Mouse (Mus musculus) small intestine, adult 2 months (tissue): ENCODE results near the gene Tmem120a. TPM values are rescaled to one million over a fixed set of nuclear protein-coding genes. Genes with fewer than 3 reads are reported as not detected.
A peak's percentile ranks its signal among the peaks of the same experiment; 100 is the strongest.

ENCODE experiments used
- H3K27ac ChIP-seq: fragments of 200-500 bp; 2 replicates; pipeline ENCODE4 v1.5.1; 2012; ENCODE audit warnings: low read depth, low read length, control low read depth, inconsistent platforms; ENCODE audit not compliant: insufficient read depth
- H3K27me3 ChIP-seq: fragments of 200-500 bp; 2 replicates; pipeline ENCODE4 v1.6.1; 2012; ENCODE audit warnings: mild to moderate bottlenecking, moderate library complexity, low read length, inconsistent platforms; ENCODE audit not compliant: control insufficient read depth, insufficient read depth
- H3K36me3 ChIP-seq: fragments of 200-500 bp; 2 replicates; pipeline ENCODE4 v1.6.1; 2012; ENCODE audit warnings: mild to moderate bottlenecking, low read length, control low read depth, inconsistent platforms; ENCODE audit not compliant: control insufficient read depth, insufficient read depth
- H3K4me1 ChIP-seq: fragments of 200-500 bp; 2 replicates; pipeline ENCODE4 v1.6.1; 2012; ENCODE audit warnings: low read length, inconsistent platforms, mixed read lengths; ENCODE audit not compliant: control insufficient read depth, insufficient read depth, insufficient read length
- H3K4me3 ChIP-seq: fragments of 200-500 bp; 2 replicates; pipeline ENCODE4 v1.5.1; 2012; ENCODE audit warnings: low read depth, mild to moderate bottlenecking, control low read depth, inconsistent platforms, low read length, moderate library complexity
- CTCF ChIP-seq: fragments of 200-500 bp; IDR thresholded peaks from 2 replicates; pipeline ENCODE4 v1.5.1; 2012; ENCODE audit warnings: low read depth, mild to moderate bottlenecking, control low read depth, inconsistent platforms, low read length, moderate library complexity, mixed read lengths; ENCODE audit not compliant: insufficient replicate concordance, insufficient read length; ENCODE audit errors: extremely low read depth
- POLR2A ChIP-seq: fragments of 200-500 bp; IDR thresholded peaks from 2 replicates; pipeline ENCODE4 v1.6.1; 2012; ENCODE audit warnings: low read depth, mild to moderate bottlenecking, control low read depth, inconsistent platforms, low read length, moderate library complexity
- WGBS: fragments of 180-500 bp; shearing (Covaris S2); methylation state at CpG from one replicate; pipeline ENCODE4 v1.1.7; 2018; 5-methylcytosine and 5-hydroxymethylcytosine counted together
- polyA plus RNA-seq: library from polyadenylated mRNA; depleted of rRNA; stranded (reverse); fragments of >200 nt; gene quantifications from 2 replicates; pipeline ENCODE4 v1.2.3, GENCODE M21; 2012; rRNA removed

Gene Tmem120a
- 111 and 261 TPM in 2 replicates for polyA plus RNA-seq

GRCm38 (mm10) chr5:135743741-135744609 is at the start of gene Tmem120a:
TSS of gene Tmem120a (minus strand) at chr5:135744448.
- no peaks in the 10 kb centered on the region for H3K27me3 ChIP-seq
- peaks cover 15% of the 10 kb centered on the region; the same call in 1 of the 2 replicates for H3K4me1 ChIP-seq
- peak within 1 kb of the TSS; percentile 89 for H3K27ac ChIP-seq
- H3K36me3 ChIP-seq, result peaks cover 23% of the 10 kb centered on the region
- WGBS, result under 1% methylated on average over 60 of the region's 60 CpGs
- peak within 1 kb of the TSS; percentile 69 for H3K4me3 ChIP-seq
- TF ChIP-seq CTCF (no peak), POLR2A (no peak; the same call in none of the 2 replicates)

DNA sequence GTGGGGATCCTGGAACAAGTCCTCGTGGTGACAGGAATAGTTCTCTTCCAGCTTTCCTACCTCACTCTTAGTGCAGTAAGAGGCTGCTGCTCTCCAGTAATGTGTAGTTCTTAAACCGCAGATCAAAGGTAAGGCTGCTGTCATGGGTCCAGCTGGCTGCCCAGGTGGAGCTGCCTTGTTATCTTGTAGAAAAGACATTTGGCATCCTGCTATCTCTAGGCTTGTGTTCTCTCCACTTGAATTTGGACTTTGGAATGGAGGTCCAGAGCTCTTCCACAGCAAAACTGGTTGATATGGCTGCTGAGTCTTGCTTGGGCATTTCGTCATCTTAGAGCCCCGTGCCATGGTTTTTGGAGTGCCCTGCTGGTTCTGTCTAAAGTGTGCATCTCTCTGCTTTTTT is 38.7 kb upstream of the Tmem120a start:
- H3K4me1 ChIP-seq, result peaks cover 29% of the 10 kb centered on the region
- H3K27me3 ChIP-seq, result no peaks in the 10 kb centered on the region
- peak overlapping the region; percentile 93 for H3K27ac ChIP-seq
- TF ChIP-seq CTCF (no peak), POLR2A (no peak)
- peak overlapping the region; percentile 35 for H3K4me3 ChIP-seq
- 20% methylated on average over 4 of the region's 4 CpGs for WGBS
- H3K36me3 ChIP-seq, result peaks cover 59% of the 10 kb centered on the region

GRCm38 (mm10) chr5:135780331-135780730 is 36.1 kb upstream of the Tmem120a start:
- TF ChIP-seq POLR2A (no peak), CTCF (no peak)
- peaks cover 44% of the 10 kb centered on the region; the same call in 1 of the 2 replicates for H3K4me1 ChIP-seq
- H3K27me3 ChIP-seq, result no peaks in the 10 kb centered on the region
- peak overlapping the region; percentile 93 for H3K27ac ChIP-seq
- WGBS, result 46% methylated on average over 8 of the region's 8 CpGs
- peaks cover 33% of the 10 kb centered on the region for H3K36me3 ChIP-seq
- H3K4me3 ChIP-seq, result peak overlapping the region; percentile 53

- Histone ChIP-seq H3K36me3 (peaks cover 18% of the 10 kb centered on the region), H3K27me3 (no peaks in the 10 kb centered on the region), H3K4me3 (peak within 1 kb of the TSS; percentile 85), H3K27ac (peak within 1 kb of the TSS; percentile 96), H3K4me1 (peaks cover 38% of the 10 kb centered on the region; the same call in 1 of the 2 replicates)
- TF ChIP-seq CTCF (no peak), POLR2A (peak; percentile 94)
- WGBS, result under 1% methylated on average over 70 of the region's 70 CpGs
Observed at GRCm38 (mm10) chr5:135778471-135779445, 34.5 kb upstream of the Tmem120a start, which contains the start of gene Mdh2. TSS of gene Mdh2 (plus strand) at chr5:135778480.

DNA sequence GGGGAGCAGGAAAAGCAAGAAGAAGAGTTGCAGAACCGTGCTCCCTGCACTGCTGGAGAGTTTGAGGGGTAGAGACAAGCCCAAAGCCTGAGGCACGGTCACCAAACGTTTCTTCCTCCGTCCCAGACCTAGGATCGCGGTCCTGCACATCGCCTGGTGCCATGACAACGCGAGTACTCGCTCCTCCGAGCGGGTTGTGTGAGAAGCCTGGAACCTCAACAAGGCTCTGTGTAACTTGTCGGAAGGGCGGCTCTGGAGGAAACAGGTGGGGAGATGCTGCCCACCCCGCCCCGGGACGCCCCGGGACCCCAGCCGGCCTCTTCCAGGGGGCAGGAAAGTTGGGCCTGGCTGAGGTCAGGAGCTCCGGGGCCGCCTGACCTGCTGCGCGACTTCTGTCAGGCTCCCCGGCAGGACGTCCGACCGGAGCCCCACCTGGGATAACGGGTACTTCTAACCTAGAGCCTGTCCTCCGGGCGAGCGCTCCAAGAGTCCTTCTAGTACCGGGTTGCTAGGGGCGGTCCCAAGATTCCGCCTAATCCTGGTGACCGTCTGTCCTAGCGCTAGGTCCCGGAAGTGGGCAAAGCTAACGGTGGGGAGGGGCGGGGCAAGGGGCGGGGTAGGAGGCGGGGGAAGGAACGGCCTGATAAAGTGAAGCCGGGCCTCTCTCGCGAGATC is 33.7 kb upstream of the Tmem120a start, which contains the start of gene Styxl1:
Gene Styxl1 (minus strand): TSS at position 590 of the 675 bp plus-strand sequence.
- TF ChIP-seq POLR2A (no peak; the same call in 1 of the 2 replicates), CTCF (no peak)
- Histone ChIP-seq H3K27ac (peak within 1 kb of the TSS; percentile 96), H3K36me3 (peaks cover 11% of the 10 kb centered on the region), H3K27me3 (no peaks in the 10 kb centered on the region), H3K4me3 (peak within 1 kb of the TSS; percentile 85), H3K4me1 (peaks cover 30% of the 10 kb centered on the region; the same call in 1 of the 2 replicates)
- under 1% methylated on average over 45 of the region's 45 CpGs for WGBS

- peak overlapping the region; percentile 96 for H3K27ac ChIP-seq
- 0 out of 2 replicates have a peak overlapping the region, but pooled peaks have one; percentile 13 for H3K4me3 ChIP-seq
- H3K4me1 ChIP-seq, result peaks cover 24% of the 10 kb centered on the region; the same call in 1 of the 2 replicates
- H3K36me3 ChIP-seq, result peaks cover 6% of the 10 kb centered on the region
- TF ChIP-seq CTCF, result no peak
- no peaks in the 10 kb centered on the region for H3K27me3 ChIP-seq
- WGBS, result 35% methylated on average over 4 of the region's 4 CpGs
Observed at GRCm38 (mm10) chr5:135776546-135776945, 32.3 kb upstream of the Tmem120a start.
